Mouse (Mus musculus) right cerebral cortex, postnatal 14 days (tissue): ENCODE results near the gene Gde1.

Source experiments
- DNase-seq: peaks from one replicate; pipeline ENCODE4 v3.0.0; 2022

Gene Gde1

GRCm38 (mm10) chr7:118706051-118706450, 473 bp upstream of the Gde1 start:
- no peak for DNase-seq

DNA sequence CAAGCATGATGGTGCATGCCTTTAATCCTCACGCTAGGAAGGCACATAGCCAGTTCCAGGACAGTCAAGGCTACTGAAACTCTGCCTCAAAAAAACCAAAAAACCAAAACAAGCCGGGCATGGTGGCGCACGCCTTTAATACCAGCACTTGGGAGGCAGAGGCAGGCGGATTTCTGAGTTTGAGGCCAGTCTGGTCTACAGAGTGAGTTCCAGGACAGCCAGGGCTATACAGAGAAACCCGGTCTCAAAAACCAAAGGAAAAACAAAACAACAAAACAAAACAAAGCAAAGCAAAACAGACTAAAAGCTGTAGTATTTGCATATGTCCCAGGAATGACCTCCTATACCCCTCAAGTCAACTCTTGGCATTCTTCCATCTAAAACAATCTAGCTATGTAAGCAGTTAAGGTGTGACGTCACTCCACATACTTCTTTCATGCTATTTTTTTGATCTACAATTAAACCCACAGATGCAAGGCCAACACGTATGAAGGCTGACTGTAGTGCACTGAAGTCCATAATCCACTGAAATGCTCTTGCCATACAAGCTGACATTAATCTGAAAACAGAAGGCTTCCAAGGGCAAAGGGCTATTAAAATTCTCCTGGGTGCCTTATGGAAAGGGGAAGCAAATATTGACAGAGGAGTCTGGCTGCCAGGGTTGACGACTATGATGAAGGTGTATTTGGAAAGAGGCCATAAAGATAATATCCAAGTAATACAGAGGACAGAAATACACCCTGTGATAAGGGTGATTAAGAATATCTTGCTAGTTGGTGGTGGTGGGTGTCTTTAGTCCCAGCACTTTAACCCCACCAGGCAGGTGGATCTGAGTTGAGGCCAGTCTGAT, 1.4 kb downstream of the Gde1 start:
- no peak for DNase-seq

GRCm38 (mm10) chr7:118703144-118703561, 2.4 kb downstream of the Gde1 start:
- no peak for DNase-seq

DNA sequence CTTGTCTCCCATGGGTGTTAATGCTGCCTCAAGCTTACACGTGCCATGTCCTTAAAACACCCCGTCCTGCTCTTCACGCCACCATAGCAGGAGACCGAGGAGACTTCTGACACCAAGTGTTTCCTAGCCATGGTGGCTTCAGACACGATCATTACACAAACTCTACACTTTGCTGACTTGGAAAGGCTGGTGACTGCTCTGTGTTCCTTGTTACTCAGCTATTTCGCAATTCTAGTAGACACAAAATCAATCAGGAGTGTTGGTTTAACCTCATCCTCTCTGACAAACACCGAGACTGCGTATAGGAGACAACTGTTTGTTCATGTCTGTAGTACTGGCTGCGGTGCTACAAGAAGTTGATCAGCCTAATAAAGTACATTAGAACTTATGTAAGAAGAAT, 6.7 kb downstream of the Gde1 start:
- DNase-seq: no peak

DNA sequence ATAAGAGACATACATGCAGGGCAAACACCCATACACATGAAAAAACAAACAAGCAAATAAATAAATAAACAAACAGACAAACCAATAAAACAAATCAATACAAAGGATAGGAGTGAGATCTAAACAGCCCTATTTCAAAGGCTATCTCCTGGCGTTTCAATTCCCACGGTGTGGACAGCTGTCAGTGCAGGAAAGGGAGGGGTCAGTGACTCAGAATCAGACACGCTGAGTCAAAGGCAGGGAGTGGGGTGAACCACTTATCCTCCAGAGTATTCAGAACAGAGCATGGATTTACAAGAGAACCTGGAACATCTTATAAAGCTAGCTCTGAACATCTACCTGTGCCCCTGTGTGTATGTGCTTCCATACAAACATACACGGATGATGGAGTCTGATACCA, 8.4 kb downstream of the Gde1 start:
- DNase-seq: no peak

DNA sequence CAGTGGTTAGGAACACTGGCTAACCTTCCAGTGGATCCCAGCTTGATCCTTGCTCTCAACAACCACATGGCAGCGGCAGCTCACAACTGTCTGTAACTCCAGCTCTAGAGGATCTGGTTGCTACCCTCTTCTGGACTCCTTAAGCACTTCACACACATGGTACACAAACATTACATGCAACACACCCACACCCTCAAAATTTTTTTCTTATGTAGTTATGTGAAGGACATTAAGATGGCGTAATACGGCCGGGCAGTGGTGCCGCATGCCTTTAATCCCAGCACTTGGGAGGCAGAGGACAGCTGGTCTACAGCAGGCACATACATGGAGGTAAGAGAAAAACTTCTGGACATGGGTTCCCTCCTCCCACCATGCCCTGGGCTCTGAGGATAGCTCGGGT, 9.4 kb downstream of the Gde1 start:
- DNase-seq: no peak

DNA sequence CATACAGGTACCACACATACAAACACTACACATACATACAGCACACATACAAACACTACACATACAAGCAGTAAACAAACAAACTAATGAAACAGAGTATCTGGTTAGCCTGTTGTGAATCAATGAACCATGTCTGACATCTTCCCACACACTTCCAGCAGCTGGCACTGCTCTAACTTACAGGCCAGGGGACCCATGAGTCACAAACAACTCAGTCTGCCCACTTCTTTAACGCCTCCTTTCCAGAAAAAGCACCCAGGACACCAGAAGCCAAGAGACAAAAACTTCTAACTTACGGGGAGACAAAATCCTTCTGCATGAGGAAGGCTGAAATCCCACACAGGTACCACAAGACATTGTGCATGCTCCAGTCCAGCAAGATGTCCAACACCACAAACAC, 14.3 kb downstream of the Gde1 start:
- DNase-seq: no peak

- no peak for DNase-seq
Measured at GRCm38 (mm10) chr7:118689088-118689487, 16.5 kb downstream of the Gde1 start.

DNA sequence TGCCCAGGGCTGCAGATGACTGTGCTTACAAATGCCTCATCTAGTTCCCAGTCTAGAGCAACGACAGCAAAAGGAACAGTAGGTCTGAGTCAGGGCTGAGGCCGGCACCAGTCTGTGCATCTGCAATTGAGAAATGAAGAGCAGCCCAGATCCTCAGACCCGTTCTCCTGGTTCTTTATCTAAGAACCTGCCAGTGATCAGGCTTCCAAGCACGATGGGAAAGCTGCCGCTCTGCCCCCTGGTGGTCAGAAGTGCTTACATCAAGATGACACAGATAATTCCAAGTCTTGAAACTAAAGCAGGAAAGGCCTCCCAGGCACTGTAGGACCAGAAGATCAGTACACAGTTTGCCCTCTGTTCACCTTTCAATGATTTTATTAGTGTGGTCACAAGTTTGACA, 17.4 kb downstream of the Gde1 start:
- DNase-seq: peak; percentile 92

DNA sequence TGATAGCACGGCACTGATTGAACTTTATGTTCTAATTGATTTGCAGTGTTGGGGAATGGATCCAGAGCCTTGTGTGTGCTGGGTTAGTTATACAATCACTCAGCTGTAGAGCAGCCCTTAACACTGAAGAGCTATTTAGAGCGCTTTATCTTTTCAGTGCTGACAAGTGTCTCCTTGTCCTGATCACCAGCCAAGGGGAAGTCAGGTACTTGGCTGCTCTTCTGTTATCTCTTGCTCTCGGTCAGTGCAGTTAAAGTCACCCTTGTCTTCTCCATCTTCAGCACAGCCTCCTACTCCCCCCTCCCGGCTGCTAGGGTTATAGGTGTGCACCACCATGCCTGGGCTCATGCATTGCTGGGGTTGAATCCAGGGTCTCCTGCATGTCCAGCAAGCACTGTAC, 28.8 kb downstream of the Gde1 start:
- DNase-seq: no peak

DNA sequence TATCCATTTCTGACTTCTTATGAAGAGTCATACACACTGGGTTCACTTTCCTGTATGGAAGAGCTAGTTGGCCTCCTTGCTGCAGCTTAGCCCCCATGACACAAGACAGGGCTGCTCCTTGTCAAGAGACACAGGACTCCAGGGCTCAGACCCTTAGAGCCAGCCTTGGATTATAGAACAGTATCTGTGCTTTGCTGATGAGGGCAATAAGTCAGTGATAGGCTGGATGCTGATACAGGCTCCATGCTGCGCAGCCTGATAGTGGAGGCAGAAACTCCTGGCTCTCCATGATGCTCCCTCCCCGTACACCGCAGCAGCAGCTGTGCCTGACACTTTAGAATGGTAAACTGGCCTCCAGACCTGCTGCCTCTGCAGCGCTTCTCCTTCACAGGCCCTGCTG, 35.4 kb downstream of the Gde1 start:
- DNase-seq: no peak

- DNase-seq: no peak
Measured at GRCm38 (mm10) chr7:118667773-118668172, 37.8 kb downstream of the Gde1 start.

DNA sequence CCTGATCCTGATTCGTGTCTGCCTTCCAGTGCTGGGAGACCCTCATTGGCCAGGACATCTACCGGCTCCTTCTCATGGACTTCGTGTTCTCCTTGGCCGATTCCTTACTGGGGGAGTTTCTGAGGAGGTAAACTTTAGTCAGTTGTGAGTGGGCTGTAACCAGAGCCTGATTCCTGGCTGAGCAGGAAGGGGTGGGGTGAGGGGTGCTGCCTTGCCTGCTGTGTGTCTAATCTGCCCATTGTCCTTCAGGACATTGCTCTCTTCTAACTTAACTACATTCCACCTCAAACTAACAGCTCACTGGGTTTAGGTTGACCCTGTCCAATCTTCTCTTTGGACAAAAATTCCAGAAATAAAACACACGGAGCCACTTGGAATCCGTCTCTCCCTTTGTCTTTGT, 48.8 kb downstream of the Gde1 start:
- DNase-seq: no peak

GRCm38 (mm10) chr7:118652572-118653295, 52.8 kb downstream of the Gde1 start:
- peak; percentile 12 for DNase-seq

DNA sequence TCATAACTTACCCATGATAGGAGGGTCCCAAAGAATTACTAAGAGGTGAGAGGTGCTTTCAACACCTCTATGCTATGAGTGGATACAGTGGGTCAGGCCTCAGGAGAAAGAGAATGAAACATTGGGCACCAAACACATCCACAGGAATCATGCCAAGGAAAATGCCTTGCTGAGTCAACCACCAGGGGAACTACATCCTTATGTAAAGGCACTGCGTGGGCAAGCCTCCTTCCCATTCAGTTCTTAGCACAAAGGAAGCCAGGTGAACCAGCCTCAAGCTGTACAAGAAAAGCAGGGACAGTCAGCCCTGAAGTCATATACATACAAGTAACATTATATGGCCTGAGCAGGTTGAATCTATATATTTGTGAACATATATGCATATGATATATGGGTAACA, 54.7 kb downstream of the Gde1 start:
- no peak for DNase-seq

DNA sequence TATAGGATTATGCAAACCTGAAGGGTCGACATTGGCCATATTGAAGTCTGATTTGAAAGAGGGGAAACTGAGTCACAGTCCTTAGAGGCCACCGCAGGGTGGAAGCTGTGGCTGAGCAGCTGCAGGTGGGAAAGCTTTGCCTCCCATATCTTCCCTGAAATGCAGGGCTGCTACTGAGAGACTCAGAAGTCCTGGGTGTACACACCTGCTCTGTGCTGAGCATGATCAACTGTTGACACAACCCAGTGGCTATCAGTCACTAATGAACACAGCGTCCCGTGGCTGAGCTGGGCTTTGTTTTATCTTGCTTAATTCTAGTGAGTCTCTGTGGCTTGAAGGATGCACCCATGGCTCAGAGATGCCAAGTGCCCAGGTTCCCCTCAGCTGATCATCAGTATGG, 55.5 kb downstream of the Gde1 start:
- DNase-seq: no peak

- DNase-seq: peak; percentile 7
Measured at GRCm38 (mm10) chr7:118649328-118649727, 56.2 kb downstream of the Gde1 start.

DNA sequence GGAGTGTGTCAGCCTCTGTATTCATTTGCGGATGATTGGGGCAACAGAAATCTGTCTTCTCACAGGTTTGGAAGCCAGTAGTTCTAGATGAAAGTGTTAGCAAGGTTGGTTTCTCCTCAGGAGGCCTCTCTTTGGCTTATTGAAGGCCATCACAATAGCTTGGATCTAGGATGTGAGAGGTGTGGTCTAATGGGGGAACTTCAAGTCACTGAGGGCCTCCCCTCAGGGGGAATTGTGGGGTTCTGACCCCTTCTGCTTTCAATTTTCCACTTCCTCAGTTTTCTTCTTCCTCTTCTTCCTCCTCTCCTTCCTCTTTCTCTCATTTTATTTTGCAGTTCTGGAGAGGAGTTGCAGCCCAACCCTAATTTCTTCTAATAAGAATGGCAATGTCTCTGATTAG, 59.3 kb downstream of the Gde1 start:
- DNase-seq: no peak
